Mouse (Mus musculus): ENCODE measurements around the gene Fry.

Fry gene

GRCm38 (mm10) chr5:150408979-150409378 is 290.5 kb downstream of the Fry start:
- DNase-seq, result peak; percentile 37

GRCm38 (mm10) chr5:150409451-150410045 is 291.1 kb downstream of the Fry start:
- peak; percentile 22 for DNase-seq

- DNase-seq, result peak; percentile 43
Observed at GRCm38 (mm10) chr5:150412750-150413450, 294.5 kb downstream of the Fry start.

- DNase-seq, result no peak
Observed at GRCm38 (mm10) chr5:150414823-150415222, 296.4 kb downstream of the Fry start.

GRCm38 (mm10) chr5:150417223-150417622 is 298.8 kb downstream of the Fry start:
- DNase-seq, result no peak

GRCm38 (mm10) chr5:150418035-150418434 is 299.6 kb downstream of the Fry start:
- DNase-seq, result no peak

- no peak for DNase-seq
Observed at GRCm38 (mm10) chr5:150425038-150425437, 306.6 kb downstream of the Fry start.

GRCm38 (mm10) chr5:150426595-150426994 is 308.1 kb downstream of the Fry start:
- DNase-seq, result peak; percentile 71

GRCm38 (mm10) chr5:150431286-150431685 is 312.8 kb downstream of the Fry start:
- peak; percentile 78 for DNase-seq

GRCm38 (mm10) chr5:150432960-150433359 is 314.5 kb downstream of the Fry start:
- no peak for DNase-seq

- DNase-seq, result no peak
Observed at GRCm38 (mm10) chr5:150436629-150437389, 318.4 kb downstream of the Fry start.

GRCm38 (mm10) chr5:150441690-150442089 is 323.2 kb downstream of the Fry start:
- DNase-seq, result peak; percentile 69

GRCm38 (mm10) chr5:150451281-150452003 is 333.0 kb downstream of the Fry start:
- DNase-seq, result no peak

- DNase-seq, result no peak
Observed at GRCm38 (mm10) chr5:150452004-150452626, 333.7 kb downstream of the Fry start.

- no peak for DNase-seq
Observed at GRCm38 (mm10) chr5:150452671-150453070, 334.2 kb downstream of the Fry start.

- no peak for DNase-seq
Observed at GRCm38 (mm10) chr5:150453490-150453889, 335.0 kb downstream of the Fry start.

- DNase-seq, result no peak
Observed at GRCm38 (mm10) chr5:150457165-150457903, 338.9 kb downstream of the Fry start.

GRCm38 (mm10) chr5:150457904-150458739 is 339.7 kb downstream of the Fry start:
- DNase-seq, result no peak

GRCm38 (mm10) chr5:150459801-150460200 is 341.4 kb downstream of the Fry start:
- DNase-seq, result peak; percentile 25

GRCm38 (mm10) chr5:150464721-150465120 is 346.3 kb downstream of the Fry start:
- no peak for DNase-seq

GRCm38 (mm10) chr5:150465218-150465617 is 346.8 kb downstream of the Fry start:
- DNase-seq, result no peak

Data from thymus, postnatal 4 days (tissue).